Mouse (Mus musculus): ENCODE results near the gene P3h2.
A peak's percentile ranks its signal among the peaks of the same experiment; 100 is the strongest.

Gene P3h2

DNA sequence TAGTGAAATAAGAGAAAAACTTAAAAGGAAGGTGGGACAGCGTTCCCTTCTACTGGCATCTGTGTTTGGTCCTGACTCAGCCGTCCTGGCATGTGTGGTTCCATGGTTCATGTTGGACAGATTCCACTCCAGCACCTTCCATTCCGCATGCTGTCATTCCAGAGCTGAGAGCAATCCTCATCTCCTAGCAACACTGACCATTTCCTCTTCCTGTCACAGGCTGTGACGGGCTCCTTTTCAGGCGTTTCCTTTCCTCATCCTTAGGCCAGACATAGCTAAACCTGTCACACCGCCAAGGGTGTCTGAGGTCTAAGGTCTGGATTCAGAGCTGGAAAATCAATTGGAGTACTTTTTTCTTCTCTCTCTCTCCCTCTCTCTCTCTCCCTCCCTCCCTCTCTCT, 40.5 kb downstream of the P3h2 start:
- DNase-seq: peak; percentile 44 to 52

DNA sequence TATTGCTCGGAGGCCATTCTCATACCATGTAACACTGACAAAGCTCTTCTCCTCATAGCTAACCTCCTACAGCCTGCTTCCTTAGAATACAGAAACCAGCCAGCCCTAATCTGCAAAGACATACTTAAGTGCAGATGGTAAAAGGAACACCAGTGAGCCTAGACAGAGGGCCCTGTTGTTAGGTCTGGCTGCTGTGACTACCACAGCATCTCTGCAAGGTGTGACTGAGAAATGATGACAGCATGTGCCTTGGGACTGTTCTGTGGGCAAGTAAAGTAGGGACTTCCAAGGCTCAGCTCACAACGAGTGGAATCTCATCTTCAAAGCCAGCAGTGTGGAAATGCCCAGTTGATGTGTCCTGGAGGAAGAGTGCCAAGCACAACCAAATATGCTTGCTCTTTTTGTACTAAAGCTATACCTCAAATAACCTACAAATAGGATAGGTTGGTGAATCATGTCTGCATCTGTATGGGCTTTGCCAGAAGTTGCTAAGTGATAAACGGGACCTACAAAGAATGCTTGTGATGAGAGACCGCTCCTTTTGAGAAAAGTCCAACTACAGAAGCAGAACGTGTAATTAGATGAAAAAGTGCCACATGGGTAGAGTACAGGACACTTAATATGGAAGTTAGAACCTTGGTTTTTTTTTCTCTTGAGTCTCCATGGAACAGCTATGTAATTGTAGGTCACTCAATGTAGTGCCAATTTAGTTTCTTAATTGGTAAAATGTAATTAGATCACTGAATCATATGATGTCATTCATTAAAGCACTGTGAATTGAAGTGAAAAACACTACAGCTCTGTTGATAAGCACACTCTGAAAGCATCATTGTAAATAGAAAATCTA, 45.1 kb downstream of the P3h2 start:
- DNase-seq: no peak

DNA sequence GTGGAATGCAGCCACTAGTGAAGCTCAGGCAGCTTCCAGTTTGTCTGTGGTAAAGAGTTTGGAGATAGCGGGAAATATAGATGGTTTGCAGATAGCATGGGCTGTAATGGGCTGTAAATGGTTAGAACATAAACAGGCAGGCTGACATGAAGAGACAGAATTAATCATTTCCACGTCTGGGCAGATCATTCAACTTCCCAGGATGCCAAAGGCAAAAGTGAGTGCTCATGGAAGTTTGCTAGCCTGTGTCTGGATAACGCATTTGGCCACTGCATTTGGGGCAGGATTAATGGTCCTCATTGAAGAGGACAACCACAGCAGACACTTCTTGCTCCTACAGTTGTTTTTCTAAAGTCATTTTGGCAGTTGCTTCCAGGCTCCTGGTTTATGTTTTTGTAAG, 52.0 kb downstream of the P3h2 start:
- no peak for DNase-seq

DNA sequence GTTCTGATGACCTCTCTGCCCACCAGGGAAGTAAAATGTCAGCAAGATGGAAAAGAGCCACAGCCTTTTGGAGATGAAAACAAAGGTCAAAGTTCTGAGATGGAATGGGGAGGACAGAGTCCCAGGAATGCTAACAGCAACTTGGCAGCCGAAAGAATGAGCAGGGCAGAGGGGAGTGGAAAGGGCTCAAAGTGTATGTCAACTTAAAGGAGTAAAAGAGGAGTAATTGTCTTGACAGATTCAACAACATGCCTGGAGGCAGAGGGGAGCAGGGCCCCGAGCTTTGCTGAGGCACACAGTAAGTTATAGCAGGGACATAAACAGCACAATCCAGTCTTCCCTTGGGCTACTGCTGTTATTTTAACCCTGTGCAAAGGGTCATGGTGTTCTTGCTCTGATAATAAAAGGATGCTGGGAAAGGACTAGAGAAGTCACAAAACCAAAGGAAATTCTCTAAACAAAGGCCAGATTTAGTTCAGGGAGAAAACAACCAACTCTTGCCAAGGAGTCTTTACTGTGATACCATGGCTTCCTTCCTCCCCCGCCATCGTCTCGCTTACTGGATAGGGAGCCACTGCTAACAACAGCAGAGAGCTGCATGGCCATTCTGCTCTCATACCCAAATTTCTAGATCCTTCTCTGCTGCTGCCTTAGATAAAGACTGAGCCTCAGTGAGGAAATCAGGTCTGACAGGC, 56.0 kb downstream of the P3h2 start:
- peak; percentile 71 to 82 for DNase-seq

DNA sequence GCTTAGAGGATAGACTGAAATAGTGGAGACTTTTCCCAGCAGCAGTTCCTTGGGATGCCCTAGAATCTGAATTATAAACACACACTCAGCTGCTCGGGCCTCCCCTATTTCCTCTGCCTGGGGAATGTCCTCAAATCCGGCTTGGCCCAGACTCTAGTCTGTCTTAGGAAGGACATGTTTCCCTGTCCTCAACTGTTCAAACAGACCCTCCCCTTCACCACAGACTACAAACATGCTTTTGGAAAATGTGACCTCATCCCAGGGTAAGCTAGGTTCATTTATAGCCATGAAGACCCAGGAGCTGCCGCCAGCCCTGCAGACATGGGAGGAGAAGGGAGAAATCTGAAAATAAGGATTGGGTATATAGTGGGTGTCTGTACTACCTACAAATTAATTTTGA, 57.7 kb downstream of the P3h2 start:
- DNase-seq: no peak

DNA sequence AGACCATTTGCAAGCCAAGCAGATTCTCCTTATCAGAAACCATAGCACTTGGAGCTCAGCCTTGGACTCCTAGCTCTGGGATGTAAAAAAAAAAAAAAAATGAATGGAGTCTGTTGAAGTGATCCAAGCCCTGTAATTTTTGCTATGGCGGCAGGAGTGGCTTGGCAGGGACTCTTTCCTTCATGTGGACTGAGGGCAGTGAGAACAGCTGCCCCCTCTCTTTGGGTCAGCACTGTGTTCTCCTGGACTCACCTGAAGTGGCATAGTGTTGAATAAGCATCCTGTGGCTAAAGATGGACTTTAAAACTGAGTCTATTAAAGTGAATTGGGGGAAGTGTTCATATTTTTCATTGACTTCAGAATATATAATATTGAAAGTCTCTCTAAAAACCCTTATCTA, 58.2 kb downstream of the P3h2 start:
- no peak for DNase-seq

DNA sequence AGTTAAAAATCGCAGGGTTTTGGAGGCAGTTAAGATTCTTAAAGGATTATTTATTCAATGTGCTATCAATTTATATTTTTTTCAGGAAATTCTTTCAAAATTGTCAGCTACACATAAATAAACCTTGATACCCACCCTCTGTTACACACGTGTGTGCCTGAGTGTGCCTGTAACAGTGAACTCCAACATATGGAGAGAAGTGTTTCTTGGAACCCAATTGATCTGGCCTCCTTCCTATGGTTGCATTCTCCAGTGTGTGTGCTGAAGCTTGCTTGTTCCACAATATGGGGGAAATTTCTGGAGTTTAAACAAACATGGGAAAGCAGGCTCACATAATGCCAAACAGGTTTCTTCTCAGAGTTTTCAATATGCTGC, 63.7 kb downstream of the P3h2 start:
- DNase-seq: no peak

DNA sequence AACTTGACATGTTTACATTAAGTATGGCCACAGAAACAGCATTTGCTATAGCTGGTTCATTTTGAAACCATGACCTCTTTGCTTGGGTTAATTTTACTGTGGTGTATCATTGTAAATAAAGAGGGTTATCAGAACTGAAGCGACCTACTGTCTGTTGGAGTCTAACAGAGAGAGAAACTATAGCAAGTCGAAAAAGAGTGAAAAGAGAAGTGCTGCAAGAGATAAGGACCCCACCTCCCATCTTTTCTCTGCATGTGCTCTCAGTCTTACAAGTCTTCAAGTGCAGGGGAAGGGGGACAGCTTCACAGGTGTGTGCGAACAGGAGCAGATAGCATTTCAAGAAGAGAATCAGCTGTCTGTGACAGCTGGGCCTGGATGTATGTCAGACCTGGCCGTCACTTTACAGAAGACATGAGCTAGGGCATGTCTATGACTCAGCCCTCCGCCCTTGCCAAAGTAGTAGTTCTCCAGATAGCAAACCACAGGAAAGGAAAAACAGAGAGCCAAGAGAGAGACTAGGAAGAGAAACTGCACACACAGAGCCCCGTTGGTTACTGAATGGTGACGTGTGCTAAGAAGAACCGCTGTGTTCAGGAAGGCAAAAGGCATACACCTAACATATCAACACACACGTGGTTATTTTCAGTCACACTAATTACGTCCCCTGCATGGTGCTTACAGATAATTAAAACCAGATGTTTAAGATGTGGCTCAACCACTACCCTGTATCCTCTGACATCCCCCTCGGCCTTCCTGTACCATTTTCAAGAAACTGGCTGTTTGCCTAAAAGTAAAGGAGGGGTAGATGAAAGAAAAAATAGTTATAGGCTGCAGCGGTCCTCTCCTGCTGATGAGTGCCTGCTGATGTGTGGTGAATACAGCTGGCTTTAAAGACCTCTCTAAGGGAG, 64.3 kb downstream of the P3h2 start:
- no peak for DNase-seq

DNA sequence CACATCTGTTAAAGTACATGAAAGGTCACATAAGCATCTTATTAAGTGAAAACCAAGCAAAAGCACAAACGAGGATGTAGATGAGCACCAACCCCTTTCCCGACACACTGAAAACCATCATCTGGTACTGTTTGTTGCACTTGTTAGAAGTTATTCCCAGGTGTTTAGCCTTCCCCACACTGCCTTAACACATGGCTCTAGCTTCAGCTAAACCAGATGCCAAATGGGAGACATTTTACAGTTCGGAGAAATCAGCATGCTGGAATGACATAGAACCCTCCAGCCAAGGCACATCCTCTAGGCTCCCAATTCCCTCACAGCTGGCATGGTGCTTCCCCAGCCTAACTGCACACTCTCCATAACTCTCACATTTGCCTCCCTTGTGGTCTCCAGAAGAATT, 66.3 kb downstream of the P3h2 start:
- no peak for DNase-seq

DNA sequence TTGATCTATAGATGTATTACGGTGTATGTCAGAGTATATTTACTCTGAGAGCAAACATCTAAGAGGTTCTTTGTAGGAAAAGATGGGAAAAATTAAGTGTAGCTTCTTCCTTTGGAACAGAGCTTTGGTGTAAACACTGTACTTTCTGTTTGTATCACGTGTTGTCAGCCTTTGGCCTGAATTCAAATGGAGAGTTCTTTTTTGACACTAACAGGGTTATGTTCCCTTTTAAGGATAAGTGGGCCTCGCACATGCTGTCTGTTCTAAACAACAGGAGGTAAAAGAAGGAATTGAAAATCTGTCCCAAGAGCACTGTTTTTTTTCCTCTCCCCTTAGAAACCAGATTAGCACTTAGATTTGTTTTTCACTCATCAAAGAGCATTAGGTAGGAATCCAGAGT, 70.1 kb downstream of the P3h2 start:
- DNase-seq: no peak

DNA sequence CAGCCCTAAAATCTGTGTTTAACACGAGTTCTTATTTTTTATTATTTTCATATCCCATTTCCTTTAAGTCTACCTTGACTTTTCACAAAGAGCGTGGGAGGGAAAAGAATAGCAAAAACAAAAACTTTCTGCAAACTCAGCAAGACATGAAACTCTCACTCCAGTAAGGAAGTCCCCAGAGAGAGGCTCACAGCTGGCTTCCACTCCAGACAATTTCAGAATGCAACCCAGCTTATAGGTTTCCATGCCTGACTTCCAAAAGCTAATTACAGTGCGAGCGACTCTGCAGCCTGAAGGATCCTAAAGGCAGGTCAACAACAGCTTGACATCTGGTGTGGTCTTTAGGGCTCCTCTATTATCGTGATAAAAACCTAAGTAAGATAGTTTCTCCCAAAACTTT, 70.5 kb downstream of the P3h2 start:
- peak; percentile 31 to 41 for DNase-seq

DNA sequence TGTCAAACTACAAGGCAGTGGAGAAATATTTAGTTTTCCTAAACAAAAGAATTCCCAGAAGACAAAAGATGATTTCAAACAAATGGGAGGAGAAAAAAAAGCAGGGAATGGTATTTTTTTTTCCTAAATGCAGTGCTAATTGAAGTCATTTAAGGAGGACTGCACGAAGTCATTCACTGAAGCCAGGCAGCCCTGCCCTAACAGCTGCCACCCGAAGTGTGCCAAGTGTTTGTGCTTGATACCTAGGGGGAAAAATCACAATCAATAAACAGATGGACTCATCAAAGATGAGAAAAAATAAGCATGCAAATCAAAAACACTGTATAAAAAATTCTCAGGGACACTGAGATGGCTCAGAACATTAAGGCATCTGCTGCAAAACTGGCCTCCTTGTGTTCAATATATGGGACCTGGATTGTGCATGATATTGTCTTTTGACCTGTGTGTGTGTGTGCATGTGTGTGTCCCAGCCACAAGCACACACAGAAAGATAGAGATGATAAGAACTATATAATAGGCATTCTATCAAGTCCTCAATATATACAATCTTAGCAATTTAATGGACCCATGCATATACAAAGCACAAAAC, 76.1 kb downstream of the P3h2 start:
- DNase-seq: no peak

DNA sequence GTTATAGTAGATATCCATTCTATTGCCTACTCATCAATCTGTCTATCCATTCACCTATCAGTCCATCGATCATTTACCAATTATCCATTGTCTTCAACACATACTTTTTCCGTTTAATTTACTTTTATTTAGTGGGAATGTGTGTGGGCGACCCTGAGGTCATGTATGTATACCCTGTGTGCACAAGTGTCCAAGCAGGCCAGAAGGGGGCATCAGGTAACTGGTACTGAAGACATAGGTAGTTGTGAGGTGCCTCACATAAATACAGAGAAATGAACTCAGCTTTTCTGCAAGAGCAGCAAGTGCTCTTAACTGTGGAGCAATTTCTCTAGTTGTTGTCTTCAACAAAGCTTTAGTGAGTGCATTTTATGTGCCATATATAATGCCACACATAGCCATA, 79.2 kb downstream of the P3h2 start:
- no peak for DNase-seq

DNA sequence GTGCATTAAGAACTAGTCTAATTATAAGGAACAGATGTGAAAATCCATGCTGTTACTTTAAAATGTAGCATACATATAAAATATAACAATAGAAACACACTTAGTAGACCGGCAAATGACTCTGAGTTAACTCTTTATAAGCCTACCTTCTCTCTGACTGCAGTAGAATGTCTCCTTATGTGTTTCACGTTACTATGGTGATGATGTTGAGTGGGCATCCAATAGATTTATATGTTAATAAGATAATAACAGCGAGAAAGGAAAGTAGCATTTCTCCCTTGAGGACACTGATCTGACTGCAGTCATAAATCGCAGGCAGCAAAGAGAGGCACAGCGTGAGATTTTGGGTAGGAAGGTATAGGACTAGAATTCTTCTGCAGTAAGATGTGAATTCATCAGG, 81.0 kb downstream of the P3h2 start:
- no peak for DNase-seq

DNA sequence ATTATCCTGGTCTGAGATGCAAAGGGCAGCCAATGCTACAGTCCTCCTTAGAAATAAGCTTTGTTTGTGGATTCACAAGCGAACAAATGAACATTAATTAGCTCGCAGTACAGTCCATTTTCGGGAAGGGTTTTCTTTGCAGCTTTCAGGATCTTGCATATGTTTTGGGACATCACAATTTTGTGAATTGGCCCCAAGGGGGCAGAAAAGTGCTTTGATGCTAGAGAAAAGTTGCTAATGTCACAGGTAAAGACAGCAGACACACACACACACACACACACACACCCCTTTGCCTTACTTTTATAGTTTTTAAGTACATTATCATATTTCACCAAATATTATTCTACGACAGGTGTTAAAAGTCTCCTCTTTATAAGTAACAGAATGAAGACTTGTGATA, 82.2 kb downstream of the P3h2 start:
- DNase-seq: peak; percentile 33 to 46

DNA sequence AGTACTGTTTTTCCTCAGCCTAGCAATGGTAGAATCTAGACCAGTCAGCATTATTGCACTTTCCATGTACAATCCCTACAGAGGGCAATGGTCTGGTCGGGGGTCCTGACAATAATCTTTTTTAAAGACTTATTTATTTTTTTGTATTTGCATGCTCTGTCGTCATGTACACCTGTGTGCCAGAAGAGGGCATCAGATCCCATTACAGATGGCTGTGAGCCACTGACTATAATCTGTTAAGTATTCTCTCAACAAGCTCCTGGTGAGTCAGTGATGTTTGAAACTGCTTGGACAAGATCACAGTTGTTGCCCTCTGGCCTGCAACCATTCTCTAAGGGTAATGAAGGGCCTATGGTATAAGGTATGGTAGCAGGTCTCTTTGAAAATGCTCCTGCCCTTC, 83.8 kb downstream of the P3h2 start:
- no peak for DNase-seq

DNA sequence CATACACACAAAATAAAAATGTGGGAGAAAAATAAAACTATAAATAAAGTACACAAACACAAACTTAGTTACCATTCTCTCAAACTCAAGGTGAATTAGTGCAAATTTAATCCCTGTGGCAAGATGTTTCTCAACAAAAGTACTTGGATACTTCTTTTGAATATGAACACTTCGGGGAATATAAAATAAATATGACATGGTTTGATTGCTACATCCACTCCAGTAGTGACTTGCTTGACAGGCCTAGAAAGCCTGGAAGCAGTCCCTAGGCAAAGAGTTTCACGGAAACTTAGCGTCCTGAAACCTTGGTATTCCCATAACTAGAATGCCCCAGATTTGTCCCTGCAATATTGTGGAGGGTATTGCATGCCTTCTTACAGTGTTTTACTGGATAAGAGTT, 99.8 kb downstream of the P3h2 start:
- no peak for DNase-seq

DNA sequence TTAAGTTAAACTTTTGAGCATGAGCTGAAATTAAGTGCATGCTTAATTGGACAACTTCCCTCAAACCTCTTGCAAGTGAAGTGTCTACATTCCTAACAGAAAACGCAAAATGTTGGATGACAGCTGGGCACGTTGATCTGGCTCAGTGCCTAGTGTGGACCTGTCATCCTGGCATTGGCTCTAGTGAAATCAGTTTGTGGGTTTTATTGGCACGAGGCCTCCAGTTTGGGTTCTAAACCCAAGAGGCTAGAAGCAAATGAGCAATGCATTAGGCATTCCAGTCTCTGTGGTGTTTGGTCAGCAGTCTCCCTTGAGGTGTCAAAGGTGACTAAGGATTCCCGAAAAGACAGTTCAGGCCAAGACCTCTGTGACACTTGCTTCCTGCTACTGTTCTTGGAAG, 102.3 kb downstream of the P3h2 start:
- DNase-seq: no peak

DNA sequence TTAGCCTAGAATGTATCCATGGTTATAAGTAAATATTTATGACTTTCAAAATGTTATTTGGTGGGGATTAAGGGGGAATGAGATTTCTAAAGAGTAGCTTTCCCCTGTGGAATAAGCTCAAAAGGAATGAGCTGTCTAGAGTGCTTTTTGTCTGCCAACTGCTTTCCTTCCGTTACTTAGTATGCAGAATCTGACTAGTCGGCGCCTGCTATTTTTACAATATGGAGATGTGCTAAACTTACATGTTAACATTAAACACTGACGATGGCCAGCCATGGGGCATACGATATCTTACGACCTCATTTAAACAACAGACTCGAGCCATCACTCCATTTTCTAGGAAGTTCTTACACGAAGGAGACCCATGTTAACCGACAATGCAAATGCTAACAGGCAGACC, 102.7 kb downstream of the P3h2 start:
- DNase-seq: no peak

DNA sequence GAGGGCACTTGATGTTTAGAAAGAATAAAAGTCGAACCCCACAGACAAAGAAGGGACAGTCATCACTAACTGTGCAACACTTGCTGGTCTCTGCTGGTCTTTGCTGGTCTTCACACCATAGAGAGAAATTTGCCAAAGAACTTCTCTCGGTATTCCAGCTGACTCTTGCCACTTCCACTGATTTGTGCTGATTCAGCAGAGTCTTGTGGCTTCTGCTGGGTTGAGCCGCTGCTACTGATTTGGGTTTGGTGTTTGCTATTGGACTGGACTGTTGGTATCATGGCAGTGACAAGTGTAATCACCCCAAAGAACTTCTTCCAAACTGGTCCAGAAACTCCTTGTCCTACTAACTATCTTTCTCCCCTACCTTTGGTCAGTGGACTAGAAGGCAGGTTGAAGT, 111.0 kb downstream of the P3h2 start:
- DNase-seq: no peak

DNA sequence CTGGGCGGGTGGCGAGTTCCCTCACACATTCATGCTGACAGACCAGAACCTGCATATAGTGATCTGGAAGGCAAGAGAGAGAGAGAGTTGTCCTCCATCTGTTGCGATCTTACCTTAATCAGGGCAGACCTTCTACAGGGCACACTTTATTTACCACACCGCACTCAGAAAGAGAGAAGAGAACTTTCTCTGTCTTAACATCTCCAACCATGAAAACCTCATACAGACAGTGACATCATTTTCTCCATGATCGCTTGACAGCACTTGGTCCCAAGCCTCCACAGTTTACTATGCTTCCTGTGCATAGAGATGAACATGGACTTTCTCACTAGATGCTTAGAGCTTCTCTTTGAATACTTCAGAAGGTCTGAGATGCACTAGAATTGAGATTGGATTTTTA, 118.4 kb downstream of the P3h2 start:
- no peak for DNase-seq

DNA sequence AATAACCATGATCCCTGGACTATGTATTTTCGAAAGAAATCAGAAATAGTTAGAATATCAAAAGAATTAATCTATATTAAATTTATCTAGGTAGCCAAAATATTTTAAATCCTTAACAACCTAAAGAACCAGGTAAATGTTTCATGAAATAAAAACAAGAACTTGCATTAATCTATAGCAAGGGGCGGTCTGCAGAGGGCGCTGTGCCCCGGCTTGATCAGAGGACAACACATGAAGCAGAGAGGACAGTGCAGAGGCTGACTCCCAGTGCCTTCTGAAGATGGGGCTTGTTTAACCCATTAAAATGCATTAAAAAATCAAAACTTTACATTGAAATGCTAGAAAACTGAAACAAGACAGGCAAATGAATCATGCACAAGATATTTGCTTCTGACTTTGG, 121.9 kb downstream of the P3h2 start:
- peak; percentile 57 to 60 for DNase-seq

DNA sequence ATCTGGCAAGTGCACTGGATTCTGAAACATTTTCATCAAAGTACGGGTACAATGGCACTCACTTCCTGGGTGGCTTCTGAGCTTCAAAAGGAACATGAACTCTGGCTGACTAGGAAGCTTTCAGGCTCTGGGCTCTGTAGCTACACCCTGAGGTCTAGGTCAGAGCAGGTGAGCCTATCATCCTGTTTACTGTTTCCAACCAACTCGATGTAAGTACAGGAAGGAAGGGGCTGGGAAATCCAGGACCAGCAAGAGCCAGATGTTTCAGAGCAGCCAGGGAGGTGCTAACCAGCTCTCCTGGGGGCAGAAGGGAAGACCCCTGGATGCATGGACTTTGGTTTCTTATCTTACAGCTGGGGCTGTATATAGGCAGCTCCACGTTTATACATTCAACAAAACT, 126.5 kb downstream of the P3h2 start:
- DNase-seq: no peak

Measured in kidney, postnatal 4 days (tissue).